Mouse (Mus musculus) thymus, adult 18-20 months (tissue): ENCODE results near the gene Olfr342.

Experiments used
- DNase-seq, 2 experiments: peaks; one replicate each; pipeline ENCODE4 v3.0.0; 2022; ENCODE audit warnings: mixed read lengths in 2 of 2

The Olfr342 gene

DNA sequence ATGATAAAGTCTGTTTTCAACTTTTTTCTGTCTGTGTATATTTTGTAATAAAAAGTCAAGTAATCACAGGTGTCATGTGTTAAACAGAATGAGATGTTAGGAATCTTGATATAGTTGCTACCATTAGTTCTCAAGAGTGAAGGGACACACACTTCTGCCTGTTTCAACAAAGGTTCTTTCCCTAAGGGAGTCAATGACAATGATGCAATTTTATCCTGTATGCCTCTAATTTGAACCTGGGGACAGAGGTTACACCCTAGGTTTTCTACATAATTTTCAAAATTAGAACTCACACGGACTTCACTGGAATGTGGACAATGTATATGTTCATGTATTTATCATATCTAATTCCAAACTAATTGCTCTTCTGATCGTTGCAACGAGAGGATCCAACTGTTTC, at the start of gene Olfr342:
Gene Olfr342 (plus strand): TSS at position 301 of the 400 bp plus-strand sequence.
- no peak for DNase-seq

DNA sequence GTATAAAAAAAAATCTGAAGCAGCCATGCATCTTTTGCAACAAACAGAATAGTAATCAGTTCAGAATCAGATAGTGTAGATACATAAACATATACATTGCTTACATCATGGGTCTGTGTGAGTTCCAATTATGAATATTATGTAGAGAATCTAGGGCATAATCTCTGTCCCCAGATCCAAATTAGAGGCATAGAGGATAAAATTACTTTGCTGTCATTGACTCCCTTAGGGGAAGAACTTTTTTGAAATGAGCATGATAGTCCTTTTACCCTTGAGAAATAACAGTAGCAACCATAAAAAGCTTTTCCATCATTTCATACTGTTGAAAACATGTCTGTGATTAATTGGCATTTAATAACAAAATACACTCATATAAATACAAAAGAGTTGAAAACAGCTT, 42.4 kb upstream of the Olfr342 start, which contains the start of gene Olfr341:
Gene Olfr341 (minus strand): TSS at position 101 of the 400 bp plus-strand sequence.
- DNase-seq = no peak

DNA sequence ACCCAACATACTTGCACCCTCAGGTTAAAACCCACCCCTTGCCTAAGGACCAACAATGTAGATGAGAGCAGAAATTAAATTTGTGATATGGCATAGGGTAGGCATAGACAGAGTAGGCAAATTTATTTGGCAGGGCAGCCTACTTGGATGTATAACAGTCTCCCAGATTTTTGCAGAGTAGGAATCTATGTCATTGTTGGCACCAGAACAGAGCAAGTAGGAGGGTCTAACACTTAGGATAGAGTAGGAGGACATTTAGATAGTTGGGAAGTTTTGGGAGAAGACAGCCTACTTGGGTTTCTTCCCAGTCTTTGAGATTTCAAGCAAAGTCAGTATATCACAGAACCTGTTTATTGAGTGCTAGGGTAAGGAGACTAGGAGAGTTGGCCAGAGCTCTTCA, 40.4 kb downstream of the Olfr342 start:
- DNase-seq = no peak

- no peak for DNase-seq
These were observed 41.6 kb downstream of the Olfr342 start, which contains the start of gene Olfr344 for GRCm38 (mm10) chr2:36566362-36566761. Gene Olfr344, plus strand, starts transcription at chr2:36566662.

DNA sequence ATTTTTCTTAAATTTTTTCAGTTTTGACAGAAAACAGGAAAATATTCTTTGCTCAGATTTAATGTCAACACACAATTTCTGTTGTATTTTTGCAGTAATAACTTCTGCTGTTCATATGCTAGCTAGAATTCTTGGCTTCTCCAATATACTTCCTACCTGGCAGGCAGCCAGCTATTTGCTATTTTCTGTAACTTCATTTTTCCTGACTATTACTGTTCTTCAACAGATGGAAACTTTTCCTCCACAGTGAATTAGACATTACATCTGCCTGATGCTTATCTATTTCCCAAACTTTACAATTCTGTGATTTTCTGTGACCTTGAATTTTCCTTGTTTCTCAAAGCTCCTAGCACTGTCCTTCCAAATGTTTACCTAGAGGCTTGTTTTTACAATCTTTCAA, 42.2 kb downstream of the Olfr342 start:
- no peak for DNase-seq

- DNase-seq = no peak
These were observed 43.0 kb downstream of the Olfr342 start for GRCm38 (mm10) chr2:36567845-36568244.
